Mouse (Mus musculus): ENCODE measurements around the gene Cryba4. TPM values are rescaled to one million over a fixed set of nuclear protein-coding genes. Genes with fewer than 3 reads are reported as not detected.

The Cryba4 gene
- total RNA-seq, 2 experiments from 2014 or later: 1.0 TPM; not detected in 1

DNA sequence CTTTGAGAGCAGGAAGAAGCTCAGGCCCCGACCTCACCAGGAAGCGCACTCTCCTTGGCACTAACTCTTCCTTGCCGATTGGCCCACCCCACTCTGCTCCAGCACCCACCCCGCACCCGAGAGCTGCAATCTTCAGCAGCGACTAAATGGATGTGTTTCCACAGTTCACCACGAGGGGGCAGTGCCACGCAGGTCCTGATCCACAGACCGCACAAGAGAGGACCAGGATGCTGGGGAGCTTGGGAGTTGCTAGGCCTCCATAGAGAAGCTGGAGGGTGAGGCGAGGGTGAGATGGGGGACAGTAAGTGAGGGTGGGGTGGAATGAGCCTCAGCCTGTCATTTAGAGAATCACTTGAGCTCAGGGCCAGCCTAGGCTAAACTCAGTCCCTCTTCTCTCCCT, 11.6 kb downstream of the Cryba4 start:
- peak; percentile 89 to 93 for DNase-seq (ENCODE audit: low spot score in 2 of 2)

DNA sequence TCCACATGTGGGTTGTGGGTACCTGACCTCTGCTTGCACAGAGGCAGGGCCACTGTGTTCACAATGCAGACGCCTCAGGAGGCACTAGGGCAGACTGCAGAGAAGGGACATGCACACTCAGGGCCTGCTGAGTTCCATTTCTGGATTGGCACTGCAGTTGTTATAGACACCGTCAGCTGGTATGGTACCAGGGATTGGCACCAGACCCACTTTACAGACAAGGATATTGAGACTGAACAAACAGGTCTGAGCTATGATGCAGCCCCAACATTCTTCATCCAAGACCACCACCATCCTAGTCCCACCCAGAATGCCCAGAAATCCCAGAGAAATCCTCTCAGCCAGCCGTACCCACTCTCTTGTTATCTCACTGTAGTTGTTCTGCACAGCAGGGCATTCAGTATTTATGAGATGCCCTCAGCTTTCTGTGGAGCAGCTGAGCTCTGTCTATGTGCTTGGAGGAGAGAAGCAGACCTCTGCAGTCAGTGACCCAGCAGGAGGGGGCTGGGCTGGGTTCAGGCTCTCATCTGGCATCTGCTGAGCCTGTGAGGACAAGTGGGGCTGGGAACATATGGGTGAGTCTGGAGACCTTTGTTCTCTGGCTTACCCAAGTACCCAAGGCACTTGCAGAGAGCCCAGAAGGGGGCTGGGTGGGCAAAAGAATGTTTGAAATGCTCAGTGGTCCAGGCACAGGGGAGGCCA, 13.4 kb downstream of the Cryba4 start:
- DNase-seq (ENCODE audit: low spot score in 2 of 2): no peak

GRCm38 (mm10) chr5:112237866-112238570, 14.3 kb downstream of the Cryba4 start:
- DNase-seq (ENCODE audit: low spot score in 2 of 2): no peak

- DNase-seq (ENCODE audit: low spot score in 2 of 2): no peak
These were observed 14.9 kb downstream of the Cryba4 start for GRCm38 (mm10) chr5:112237439-112237838.

DNA sequence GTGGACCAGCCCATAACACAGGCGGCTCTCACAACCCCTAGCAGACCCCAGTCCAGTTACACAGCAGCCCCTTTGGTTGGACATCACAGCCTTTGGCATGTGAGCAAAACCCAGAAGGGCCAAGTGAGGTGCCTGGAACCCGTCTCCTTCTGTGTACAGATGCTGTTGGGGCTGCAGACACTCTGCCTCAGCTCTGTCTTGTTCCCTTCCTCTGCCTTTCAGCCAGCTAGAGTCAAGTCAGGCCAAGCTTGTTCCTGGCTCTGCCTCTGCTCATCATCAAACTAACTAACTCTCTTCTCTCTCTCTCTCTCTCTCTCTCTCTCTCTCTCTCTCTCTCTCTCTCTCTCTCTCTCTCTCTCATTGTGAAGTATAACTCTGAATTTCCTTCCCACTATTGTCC, 15.7 kb downstream of the Cryba4 start:
- DNase-seq (ENCODE audit: low spot score in 2 of 2): no peak

- DNase-seq (ENCODE audit: low spot score in 2 of 2): no peak
These were observed 16.5 kb downstream of the Cryba4 start for GRCm38 (mm10) chr5:112235806-112236205.

GRCm38 (mm10) chr5:112228240-112229076, 23.9 kb downstream of the Cryba4 start:
- DNase-seq (ENCODE audit: low spot score in 2 of 2): peak; percentile 65 to 75

DNA sequence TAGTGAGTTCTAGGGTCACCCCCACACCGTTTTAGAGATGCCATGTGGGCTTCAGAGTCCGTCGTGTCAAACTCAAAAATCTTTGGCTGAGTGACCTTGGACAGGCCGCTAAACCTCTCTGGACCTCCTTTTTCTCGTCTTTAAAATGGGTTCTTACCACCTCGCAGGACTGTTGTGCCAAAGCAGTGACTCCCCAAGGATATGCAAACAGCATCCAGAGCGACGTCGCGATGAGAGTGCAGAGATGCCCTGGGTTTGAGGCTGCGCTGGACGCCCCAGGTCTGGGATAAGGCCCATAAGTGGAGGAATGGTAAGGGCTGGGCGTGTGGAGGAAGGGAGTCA, 24.4 kb downstream of the Cryba4 start:
- peak in 1 of 2 experiments; percentile 28 for DNase-seq (ENCODE audit: low spot score in 2 of 2)

DNA sequence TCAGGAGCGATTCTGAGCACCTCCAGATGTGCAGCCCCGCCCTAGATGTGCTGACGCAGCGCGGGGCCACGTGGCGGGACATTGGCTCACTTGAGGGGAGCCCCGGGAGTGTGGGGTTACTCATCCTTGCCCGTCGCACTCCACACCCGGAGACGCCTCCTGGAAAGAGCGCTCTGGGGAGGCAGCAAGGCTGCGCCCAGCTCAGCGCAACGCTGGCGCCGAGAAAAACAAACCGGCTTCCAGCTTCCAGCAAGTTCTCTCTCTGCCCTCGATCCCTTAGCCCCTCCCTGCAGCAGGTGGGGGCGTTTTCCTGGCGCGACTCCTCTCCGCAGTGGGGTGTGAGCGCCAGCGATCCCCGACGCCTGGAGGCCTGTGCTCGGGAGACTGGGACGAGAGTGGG, 25.0 kb downstream of the Cryba4 start:
- DNase-seq (ENCODE audit: low spot score in 2 of 2): peak; percentile 72 to 84

DNA sequence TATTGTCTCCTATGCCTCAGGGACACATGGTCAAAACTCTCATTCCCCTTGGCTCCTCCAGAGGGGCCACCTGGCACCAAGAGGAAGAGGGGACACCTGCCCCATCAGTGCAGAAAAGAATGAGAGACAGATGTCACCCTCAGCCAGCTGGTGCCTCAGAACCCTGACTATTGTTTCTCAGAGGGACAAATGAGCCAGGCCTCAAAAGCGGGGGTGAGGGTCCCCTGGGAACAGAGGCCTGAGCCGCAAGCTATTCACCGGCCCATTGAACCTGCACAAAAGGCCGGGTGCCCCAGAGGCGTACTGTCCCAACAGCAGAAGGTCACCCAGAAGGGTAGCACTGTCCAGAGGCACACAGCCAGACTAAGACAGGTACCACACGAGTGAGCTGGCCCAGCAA, 26.7 kb downstream of the Cryba4 start:
- DNase-seq (ENCODE audit: low spot score in 2 of 2): no peak

DNA sequence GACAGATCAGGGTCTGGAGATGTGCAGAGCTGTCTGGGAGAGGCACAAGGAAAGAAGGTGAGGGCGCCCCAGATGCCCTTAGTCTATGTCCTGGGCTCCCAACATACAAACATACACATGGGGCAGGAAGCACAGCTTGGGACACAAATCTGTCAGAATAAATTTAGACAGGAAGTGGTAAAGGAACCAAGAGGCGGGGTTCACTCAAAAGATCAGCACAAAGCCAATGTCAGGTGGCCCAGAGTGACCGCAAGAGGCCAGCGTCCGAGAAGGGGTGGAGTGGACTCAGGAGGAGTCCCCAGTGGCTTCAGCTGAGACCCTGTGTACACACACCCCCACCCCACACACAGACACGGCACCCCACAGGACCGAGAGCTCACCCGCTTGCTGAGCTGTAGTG, 32.1 kb downstream of the Cryba4 start:
- DNase-seq (ENCODE audit: low spot score in 2 of 2): no peak

DNA sequence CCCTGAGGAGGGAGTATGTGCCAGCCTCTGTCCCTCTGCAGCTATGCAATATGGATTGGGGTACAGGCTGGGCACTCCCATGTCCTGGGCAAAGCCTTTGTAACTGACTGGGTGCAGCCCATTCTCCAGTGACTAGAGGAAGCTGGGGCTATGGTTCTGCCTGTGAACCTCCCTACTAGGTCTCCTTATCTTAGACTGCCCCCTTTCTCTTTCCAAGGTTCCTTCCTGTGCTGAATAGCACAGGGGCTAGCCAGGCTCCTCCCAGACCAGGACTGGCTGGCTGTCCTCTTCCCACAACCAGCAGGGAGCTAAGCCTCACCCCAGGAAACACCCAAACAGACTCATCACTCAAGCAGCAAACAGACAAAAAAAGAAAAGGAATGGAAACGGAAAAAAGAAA, 32.9 kb downstream of the Cryba4 start:
- DNase-seq (ENCODE audit: low spot score in 2 of 2): no peak

- DNase-seq (ENCODE audit: low spot score in 2 of 2): no peak
These were observed 33.6 kb downstream of the Cryba4 start for GRCm38 (mm10) chr5:112218679-112219078.

GRCm38 (mm10) chr5:112217031-112217430, 35.3 kb downstream of the Cryba4 start:
- no peak for DNase-seq (ENCODE audit: low spot score in 2 of 2)

GRCm38 (mm10) chr5:112216335-112216734, 36.0 kb downstream of the Cryba4 start:
- no peak for DNase-seq (ENCODE audit: low spot score in 2 of 2)

GRCm38 (mm10) chr5:112215801-112216251, 36.5 kb downstream of the Cryba4 start:
- peak in 1 of 2 experiments; percentile 42 for DNase-seq (ENCODE audit: low spot score in 2 of 2)

- DNase-seq (ENCODE audit: low spot score in 2 of 2): peak in 1 of 2 experiments; percentile 57
These were observed 37.0 kb downstream of the Cryba4 start for GRCm38 (mm10) chr5:112215291-112215751.

DNA sequence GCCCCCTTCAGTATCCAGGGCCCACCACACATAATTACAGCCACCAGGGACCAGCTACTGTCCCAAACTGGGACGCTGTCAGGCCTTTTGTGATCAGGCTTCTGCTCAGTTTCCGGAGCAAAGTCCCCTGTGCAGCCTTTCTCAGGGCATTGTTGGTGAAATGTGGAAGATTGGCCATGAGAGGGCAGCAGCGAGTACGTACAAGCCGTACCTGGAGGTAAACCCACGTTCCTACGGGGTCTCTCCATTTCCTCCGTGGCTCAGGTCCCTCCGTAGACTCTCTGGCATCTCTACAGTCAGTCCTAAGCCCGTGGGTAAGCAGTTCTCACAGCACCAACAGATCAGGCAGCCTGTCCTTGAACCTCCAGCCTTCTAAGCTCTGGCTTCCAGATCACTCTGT, 37.9 kb downstream of the Cryba4 start:
- DNase-seq (ENCODE audit: low spot score in 2 of 2): peak; percentile 75 to 80

GRCm38 (mm10) chr5:112213331-112214240, 38.7 kb downstream of the Cryba4 start:
- peak in 1 of 2 experiments; percentile 40 for DNase-seq (ENCODE audit: low spot score in 2 of 2)

DNA sequence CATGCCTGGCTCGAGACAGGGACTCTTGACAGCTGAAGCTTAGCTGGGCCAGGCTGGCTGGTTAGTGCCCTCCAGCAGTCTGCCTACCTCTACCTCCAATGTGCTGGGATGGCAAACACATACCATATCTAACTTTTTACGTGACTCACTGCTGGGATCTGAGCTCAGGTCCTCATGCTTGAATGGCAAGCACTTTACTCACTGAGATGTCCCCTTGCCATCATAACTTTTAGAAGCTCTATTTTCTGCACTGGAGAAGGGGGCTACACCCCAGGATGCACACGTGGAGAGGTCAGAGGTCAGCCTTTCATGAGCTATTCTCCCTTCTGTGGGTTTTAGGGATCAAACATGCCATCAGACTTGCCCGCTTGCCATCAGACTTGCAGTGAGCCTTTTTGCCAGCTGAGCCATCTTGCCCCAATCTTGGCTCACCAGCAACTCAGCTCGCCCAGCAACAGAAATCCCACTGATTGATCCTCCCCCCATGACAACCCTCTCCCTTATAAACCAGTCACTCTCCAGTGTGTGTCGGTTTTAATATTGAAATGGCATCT, 39.5 kb downstream of the Cryba4 start:
- no peak for DNase-seq (ENCODE audit: low spot score in 2 of 2)
